ENCODE assay signal across 8 mouse cellular contexts in the genomic region with DNA sequence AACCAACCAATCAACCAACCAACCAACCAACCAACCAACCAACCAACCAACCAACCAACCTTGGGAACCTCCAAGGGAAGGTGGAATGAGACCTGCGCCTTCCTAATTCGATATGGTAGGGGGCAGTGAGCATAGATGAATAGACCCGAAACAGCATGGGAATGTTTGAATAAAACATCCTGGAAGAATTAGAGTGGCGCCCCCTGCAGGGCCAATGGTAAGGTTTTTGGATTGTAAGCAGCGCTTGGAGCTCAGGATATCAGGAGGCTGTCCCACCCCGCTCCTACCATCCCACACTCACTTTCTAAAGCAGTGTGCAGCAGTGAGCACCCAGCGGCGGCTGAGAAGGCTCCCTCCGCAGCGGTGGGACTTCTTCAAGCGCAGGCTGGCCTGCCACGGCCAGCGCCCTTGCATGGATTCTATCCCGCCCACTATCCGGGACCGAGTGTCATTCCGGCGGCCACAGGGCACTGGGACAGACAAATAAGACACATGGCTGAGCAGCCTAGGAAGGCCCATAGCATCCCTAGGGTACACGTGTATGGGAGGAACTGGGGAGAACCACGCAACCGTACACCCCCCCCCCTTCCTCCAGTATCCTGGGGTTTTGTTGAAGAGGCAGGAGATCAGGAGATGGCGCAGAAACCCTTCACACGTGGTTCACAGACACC. TPM values are rescaled to one million over a fixed set of nuclear protein-coding genes. Genes with fewer than 3 reads are reported as not detected.
DNase-seq lines count a peak whose midpoint lies in the region; ATAC-seq and TF ChIP-seq lines count a peak whose summit lies in the region.

No protein-coding gene starts in this region.

- no peaks in the 10 kb centered on the region for H3K4me1 ChIP-seq in kidney, postnatal 0 days (replicated peaks; ENCODE audit: insufficient read depth, low read length)
- no peaks in the 10 kb centered on the region for H3K4me1 ChIP-seq in embryonic facial prominence, embryonic 12.5 days
- no peaks in the 10 kb centered on the region for H3K4me1 ChIP-seq in limb, embryonic 14.5 days (ENCODE audit: control insufficient read depth, insufficient read depth, low read length)

- H3K36me3 ChIP-seq in kidney, postnatal 0 days (ENCODE audit: insufficient read depth, low read length) = no peaks in the 10 kb centered on the region
- H3K36me3 ChIP-seq in embryonic facial prominence, embryonic 12.5 days = no peaks in the 10 kb centered on the region
- H3K36me3 ChIP-seq in limb, embryonic 14.5 days (ENCODE audit: control insufficient read depth, insufficient read depth, low read length) = no peaks in the 10 kb centered on the region

- H3K9ac ChIP-seq in kidney, postnatal 0 days (ENCODE audit: low read depth, low read length) = no peak overlapping the region
- no peak overlapping the region for H3K9ac ChIP-seq in embryonic facial prominence, embryonic 12.5 days
- no peak overlapping the region for H3K9ac ChIP-seq in limb, embryonic 14.5 days (ENCODE audit: low read depth, low read length, severe bottlenecking)

- DNase-seq in kidney, postnatal 0 days (ENCODE audit: low spot score) = no peak
- no peak for DNase-seq in kidney, postnatal 14 days
- no peak for DNase-seq in limb, embryonic 14.5 days (ENCODE audit: low spot score)
- DNase-seq in retina, embryonic 14.5 days (ENCODE audit: low spot score) = peak; percentile 67
- DNase-seq in spleen, adult 12 weeks (ENCODE audit: low spot score) = no peak
- no peak for DNase-seq in cerebellum, adult 18-20 months
- DNase-seq in thymus, postnatal 36 days = no peak

- H3K4me3 ChIP-seq in kidney, postnatal 0 days (replicated peaks; ENCODE audit: low read depth, low read length) = no peak overlapping the region
- 0 out of 2 replicates have a peak overlapping the region, but pooled peaks have one; percentile 15 for H3K4me3 ChIP-seq in embryonic facial prominence, embryonic 12.5 days
- no peak overlapping the region for H3K4me3 ChIP-seq in limb, embryonic 14.5 days (replicated peaks; ENCODE audit: low read length)

- TF ChIP-seq CTCF in kidney, postnatal 0 days (IDR thresholded peaks at IDR 0.05; ENCODE audit: low read depth) = peak; percentile 34; the same call in 1 of the 2 replicates

- H3K27ac ChIP-seq in kidney, postnatal 0 days = no peak overlapping the region
- H3K27ac ChIP-seq in embryonic facial prominence, embryonic 12.5 days = no peak overlapping the region
- no peak overlapping the region for H3K27ac ChIP-seq in limb, embryonic 14.5 days (replicated peaks; ENCODE audit: low read depth, low read length)

- WGBS in kidney, postnatal 0 days = 49% methylated on average over 23 of the region's 23 CpGs
- WGBS in embryonic facial prominence, embryonic 12.5 days = 42% methylated on average over 23 of the region's 23 CpGs
- 49% methylated on average over 23 of the region's 23 CpGs for WGBS in limb, embryonic 14.5 days

- no peaks in the 10 kb centered on the region for H3K27me3 ChIP-seq in kidney, postnatal 0 days (ENCODE audit: insufficient read depth, low read length)
- H3K27me3 ChIP-seq in embryonic facial prominence, embryonic 12.5 days = peaks cover 5% of the 10 kb centered on the region; the same call in 1 of the 2 replicates
- H3K27me3 ChIP-seq in limb, embryonic 14.5 days (ENCODE audit: control insufficient read depth, insufficient read depth, low read length) = no peaks in the 10 kb centered on the region

- ATAC-seq in kidney, postnatal 0 days (replicated peaks; ENCODE audit: low FRiP score, low read depth) = peak; percentile 47; the same call in 1 of the 2 replicates
- ATAC-seq in embryonic facial prominence, embryonic 12.5 days (ENCODE audit: insufficient number of reproducible peaks, insufficient read depth, low FRiP score, low TSS enrichment) = no peak
- ATAC-seq in limb, embryonic 14.5 days (ENCODE audit: low FRiP score, low read depth) = no peak

- H3K4me2 ChIP-seq in kidney, postnatal 0 days (ENCODE audit: low read length) = peak overlapping the region; percentile 25
- H3K4me2 ChIP-seq in embryonic facial prominence, embryonic 12.5 days (replicated peaks) = peak overlapping the region; percentile 40
- peak overlapping the region; percentile 31; the same call in 1 of the 2 replicates for H3K4me2 ChIP-seq in limb, embryonic 14.5 days (replicated peaks; ENCODE audit: low read depth, low read length, severe bottlenecking)

- H3K9me3 ChIP-seq in kidney, postnatal 0 days (replicated peaks; ENCODE audit: low read length) = no peaks in the 10 kb centered on the region
- no peaks in the 10 kb centered on the region for H3K9me3 ChIP-seq in embryonic facial prominence, embryonic 12.5 days
- no peaks in the 10 kb centered on the region for H3K9me3 ChIP-seq in limb, embryonic 14.5 days (ENCODE audit: control insufficient read depth, low read length)

- no peak for TF ChIP-seq POLR2A in limb, embryonic 14.5 days (IDR thresholded peaks at IDR 0.05; ENCODE audit: borderline replicate concordance, extremely low read depth, insufficient read depth, insufficient read length)

RNA-seq across cellular contexts. Expression of a gene that starts 0.4 kb away (rescaled TPM):
- not detected in 2 replicates for polyA plus RNA-seq in kidney, postnatal 0 days (2015; fragmentation: Nextera tagmentation; extraction: Ambion mirVana)
- not detected in 2 replicates for polyA plus RNA-seq in embryonic facial prominence, embryonic 12.5 days (2016; fragmentation: Nextera tagmentation; extraction: Ambion mirVana)
- polyA plus RNA-seq in limb, embryonic 14.5 days (2012; rRNA removed) = 0.06 TPM in 1 of 2 replicates, not detected in the other
- polyA plus RNA-seq in limb, embryonic 14.5 days (2014; fragmentation: Nextera tagmentation; extraction: Ambion mirVana) = not detected in 2 replicates

RNA-seq across cellular contexts. Expression of a gene that starts 0.7 kb away (rescaled TPM):
- polyA plus RNA-seq in kidney, postnatal 0 days (2015; fragmentation: Nextera tagmentation; extraction: Ambion mirVana) = 2.8 and 3.1 TPM in 2 replicates
- 2.2 and 2.5 TPM in 2 replicates for polyA plus RNA-seq in embryonic facial prominence, embryonic 12.5 days (2016; fragmentation: Nextera tagmentation; extraction: Ambion mirVana)
- 1.6 and 2.1 TPM in 2 replicates for polyA plus RNA-seq in limb, embryonic 14.5 days (2012; rRNA removed)
- 0.28 and 0.78 TPM in 2 replicates for polyA plus RNA-seq in limb, embryonic 14.5 days (2014; fragmentation: Nextera tagmentation; extraction: Ambion mirVana)

RNA-seq across cellular contexts. Expression of a gene that starts 7.4 kb away (rescaled TPM):
- polyA plus RNA-seq in kidney, postnatal 0 days (2015; fragmentation: Nextera tagmentation; extraction: Ambion mirVana) = 0.11 TPM in 1 of 2 replicates, not detected in the other
- polyA plus RNA-seq in embryonic facial prominence, embryonic 12.5 days (2016; fragmentation: Nextera tagmentation; extraction: Ambion mirVana) = 0.46 and 0.59 TPM in 2 replicates
- 0.12 and 0.14 TPM in 2 replicates for polyA plus RNA-seq in limb, embryonic 14.5 days (2012; rRNA removed)
- not detected in 2 replicates for polyA plus RNA-seq in limb, embryonic 14.5 days (2014; fragmentation: Nextera tagmentation; extraction: Ambion mirVana)

RNA-seq across cellular contexts. Expression of a gene that starts 14.3 kb away (rescaled TPM):
- polyA plus RNA-seq in kidney, postnatal 0 days (2015; fragmentation: Nextera tagmentation; extraction: Ambion mirVana) = 1,058 and 1,143 TPM in 2 replicates
- 1,164 and 1,169 TPM in 2 replicates for polyA plus RNA-seq in embryonic facial prominence, embryonic 12.5 days (2016; fragmentation: Nextera tagmentation; extraction: Ambion mirVana)
- polyA plus RNA-seq in limb, embryonic 14.5 days (2012; rRNA removed) = 739 and 935 TPM in 2 replicates
- 1,204 and 1,221 TPM in 2 replicates for polyA plus RNA-seq in limb, embryonic 14.5 days (2014; fragmentation: Nextera tagmentation; extraction: Ambion mirVana)

RNA-seq across cellular contexts. Expression of a gene that starts 24.6 kb away (rescaled TPM):
- not detected in 2 replicates for polyA plus RNA-seq in kidney, postnatal 0 days (2015; fragmentation: Nextera tagmentation; extraction: Ambion mirVana)
- polyA plus RNA-seq in embryonic facial prominence, embryonic 12.5 days (2016; fragmentation: Nextera tagmentation; extraction: Ambion mirVana) = not detected in 2 replicates
- not detected in 2 replicates for polyA plus RNA-seq in limb, embryonic 14.5 days (2012; rRNA removed)
- polyA plus RNA-seq in limb, embryonic 14.5 days (2014; fragmentation: Nextera tagmentation; extraction: Ambion mirVana) = not detected in 2 replicates
